Comparison of ENCODE assay signal across 8 mouse cellular contexts in the genomic region with DNA sequence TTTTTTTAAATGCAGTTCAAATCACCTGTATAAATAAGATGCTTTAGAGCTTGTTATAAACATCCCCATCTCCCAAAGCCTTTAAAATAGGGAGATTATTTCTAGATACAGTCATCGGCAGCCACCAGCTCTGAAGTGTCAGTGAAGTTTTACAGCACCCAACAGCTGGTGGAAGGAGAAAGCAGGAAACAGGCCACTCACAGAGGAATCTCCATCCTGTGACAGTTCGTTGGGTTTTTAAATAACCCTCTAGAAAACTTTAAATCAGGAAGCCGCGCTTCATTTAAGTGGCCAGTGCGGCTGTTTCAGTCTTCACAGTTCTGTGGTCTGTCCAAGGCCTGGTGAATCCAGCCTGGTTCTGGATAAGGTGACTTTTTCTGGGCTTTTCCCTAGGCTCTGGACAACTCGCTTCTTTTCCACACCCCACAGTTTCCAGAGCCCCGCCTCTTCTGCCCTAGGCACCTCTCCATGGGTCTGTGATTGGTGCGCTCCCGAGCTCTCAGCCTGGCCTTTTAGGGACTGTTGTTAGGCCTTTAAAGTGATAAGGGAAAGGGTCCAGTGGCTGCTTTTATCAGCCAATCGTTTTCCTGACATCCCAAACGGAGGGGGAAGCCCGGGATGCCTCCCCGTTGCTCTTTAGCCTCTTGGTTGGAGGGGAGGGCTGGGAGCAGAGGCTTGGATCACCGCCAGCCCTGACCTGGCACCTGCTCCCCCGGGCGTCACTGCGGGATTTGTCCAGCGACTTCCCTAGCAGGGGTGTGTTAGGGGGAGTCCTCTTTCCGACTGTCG. TPM values are rescaled to one million over a fixed set of nuclear protein-coding genes. Genes with fewer than 3 reads are reported as not detected.
DNase-seq lines count a peak whose midpoint lies in the region; ATAC-seq lines count a peak whose summit lies in the region.

A gene (plus strand): TSS at position 538 of the 789 bp plus-strand sequence.

- peak; percentile 93 for ATAC-seq in intestine, embryonic 15.5 days
- 0 out of 2 replicates have a peak, but pooled peaks have one; percentile 49 for ATAC-seq in liver, embryonic 15.5 days (ENCODE audit: insufficient read depth)
- ATAC-seq in neural tube, embryonic 14.5 days (ENCODE audit: low read depth) = peak; percentile 61; the same call in 1 of the 2 replicates
- no peak for ATAC-seq in frontal cortex, adult (ENCODE audit: low TSS enrichment)

- DNase-seq in adrenal gland, adult 2 months = peak; percentile 90
- peak; percentile 29 to 44 for DNase-seq in cerebellum, postnatal 4 days (ENCODE audit: low spot score in 2 of 2)
- peak; percentile 54 to 72 for DNase-seq in gastrocnemius, postnatal 4 days (ENCODE audit: low spot score in 2 of 2)
- no peak for DNase-seq in adipocyte (ENCODE audit: low spot score)

- no peaks in the 10 kb centered on the region for H3K9me3 ChIP-seq in intestine, embryonic 15.5 days
- no peaks in the 10 kb centered on the region for H3K9me3 ChIP-seq in liver, embryonic 15.5 days (replicated peaks)
- H3K9me3 ChIP-seq in neural tube, embryonic 14.5 days (ENCODE audit: control insufficient read depth, low read length) = no peaks in the 10 kb centered on the region

- no peaks in the 10 kb centered on the region for H3K36me3 ChIP-seq in intestine, embryonic 15.5 days
- H3K36me3 ChIP-seq in liver, embryonic 15.5 days (replicated peaks) = no peaks in the 10 kb centered on the region
- no peaks in the 10 kb centered on the region for H3K36me3 ChIP-seq in neural tube, embryonic 14.5 days (ENCODE audit: control insufficient read depth, insufficient read depth, low read length)

- peaks cover 12% of the 10 kb centered on the region for H3K4me1 ChIP-seq in intestine, embryonic 15.5 days (replicated peaks)
- H3K4me1 ChIP-seq in liver, embryonic 15.5 days (replicated peaks) = no peaks in the 10 kb centered on the region
- no peaks in the 10 kb centered on the region for H3K4me1 ChIP-seq in neural tube, embryonic 14.5 days (ENCODE audit: control insufficient read depth, insufficient read depth, low read length)

- 3% methylated on average over 20 of the region's 20 CpGs for WGBS in intestine, embryonic 15.5 days
- WGBS in liver, embryonic 15.5 days (ENCODE audit: insufficient replicate concordance) = 9% methylated on average over 20 of the region's 20 CpGs
- 4% methylated on average over 20 of the region's 20 CpGs for WGBS in neural tube, embryonic 14.5 days

- peak within 1 kb of the TSS; percentile 62 for H3K27ac ChIP-seq in intestine, embryonic 15.5 days
- no peak within 1 kb of the TSS for H3K27ac ChIP-seq in liver, embryonic 15.5 days (replicated peaks)
- H3K27ac ChIP-seq in neural tube, embryonic 14.5 days (ENCODE audit: low read depth, low read length) = no peak within 1 kb of the TSS

- H3K4me2 ChIP-seq in intestine, embryonic 15.5 days (replicated peaks) = peak within 1 kb of the TSS; percentile 73
- peak within 1 kb of the TSS; percentile 45 for H3K4me2 ChIP-seq in liver, embryonic 15.5 days
- H3K4me2 ChIP-seq in neural tube, embryonic 14.5 days (ENCODE audit: low read depth, low read length) = peak within 1 kb of the TSS; percentile 42

- no peaks in the 10 kb centered on the region for H3K27me3 ChIP-seq in intestine, embryonic 15.5 days (replicated peaks)
- H3K27me3 ChIP-seq in liver, embryonic 15.5 days = peaks cover 8% of the 10 kb centered on the region
- no peaks in the 10 kb centered on the region for H3K27me3 ChIP-seq in neural tube, embryonic 14.5 days (ENCODE audit: control insufficient read depth, insufficient read depth, low read length)

- H3K9ac ChIP-seq in intestine, embryonic 15.5 days = peak within 1 kb of the TSS; percentile 32; the same call in 1 of the 2 replicates
- H3K9ac ChIP-seq in liver, embryonic 15.5 days = no peak within 1 kb of the TSS
- H3K9ac ChIP-seq in neural tube, embryonic 14.5 days (replicated peaks; ENCODE audit: low read depth, low read length) = no peak within 1 kb of the TSS

- H3K4me3 ChIP-seq in intestine, embryonic 15.5 days (replicated peaks) = peak within 1 kb of the TSS; percentile 30
- H3K4me3 ChIP-seq in liver, embryonic 15.5 days (replicated peaks) = no peak within 1 kb of the TSS
- H3K4me3 ChIP-seq in neural tube, embryonic 14.5 days (ENCODE audit: low read depth, low read length) = no peak within 1 kb of the TSS

RNA-seq across cellular contexts. Expression of the gene that starts here (rescaled TPM):
- total RNA-seq in adrenal gland, adult 2 months (2021) = 10 to 100 TPM; 25.1 to 30.0 TPM
- polyA plus RNA-seq in adrenal gland, adult 2 months (2012; rRNA removed) = 2.4 and 3.3 TPM in 2 replicates
- 100 to 1,000 TPM; 439 to 518 TPM for total RNA-seq in gastrocnemius, postnatal 4 days (2021)
- polyA plus RNA-seq in intestine, embryonic 15.5 days (2015; fragmentation: Nextera tagmentation; extraction: Ambion mirVana) = 28.2 and 29.9 TPM in 2 replicates
- polyA plus RNA-seq in liver, embryonic 15.5 days (2015; fragmentation: Nextera tagmentation; extraction: Ambion mirVana) = 0.85 and 1.7 TPM in 2 replicates
- polyA plus RNA-seq in neural tube, embryonic 14.5 days (2014; fragmentation: Nextera tagmentation; extraction: Ambion mirVana) = 1.4 and 1.8 TPM in 2 replicates

Comparison
In these comparisons a context has a peak if more than half of its experiments do, and no peak if none do; other contexts are left out.
1. RNA of the gene that starts here (total RNA-seq): 439 to 518 TPM in gastrocnemius, postnatal 4 days; 25.1 to 30.0 TPM in adrenal gland, adult 2 months; every median in the first group is over 10 times any median in the second.
2. Peak in every context shown above with its lines, with median percentiles within 50 percentile points of each other: H3K4me2 ChIP-seq.